Mouse (Mus musculus) C2C12 (cell line): ENCODE data around the gene Tollip.

ENCODE experiments used
- CTCF ChIP-seq: IDR thresholded peaks from one replicate; pipeline ENCODE4 v1.5.1; 2011; ENCODE audit not compliant: control insufficient read depth, insufficient read depth, insufficient read length
- MAX ChIP-seq: IDR thresholded peaks from one replicate; pipeline ENCODE4 v1.6.1; 2011; ENCODE audit warnings: mild to moderate bottlenecking, control low read depth

GRCm38 (mm10) chr7:141956174-141956566 is 37.9 kb upstream of the Tollip start:
- TF ChIP-seq CTCF: no peak
- no peak for TF ChIP-seq MAX
